Mouse (Mus musculus) c-Kit-positive CD71-negative TER-119-negative erythroid progenitor cells, embryonic 14.5 days (primary cell): Measurements from ENCODE around the gene Ceacam5.

Experiments used
- DNase-seq: peaks from one replicate; pipeline ENCODE4 v3.0.0-alpha.2; 2013; ENCODE audit warnings: low read depth

Gene Ceacam5

GRCm38 (mm10) chr7:17712938-17713337, at the start of gene Ceacam5:
Gene Ceacam5, plus strand, starts transcription at chr7:17713238.
- no peak for DNase-seq
